Mouse (Mus musculus): Measurements from ENCODE around the gene Atp13a3.

GRCm38 (mm10) chr16:30295106-30295505, 110.7 kb downstream of the Atp13a3 start:
- TF ChIP-seq CTCF (IDR thresholded peaks at IDR 0.05; ENCODE audit: borderline replicate concordance, extremely low read depth, insufficient read depth, insufficient read length) (no peak), POLR2A (IDR thresholded peaks at IDR 0.05; ENCODE audit: borderline replicate concordance, extremely low read depth, insufficient read depth, insufficient read length, poor library complexity, severe bottlenecking) (no peak)

Data from brain, embryonic 14.5 days (tissue).